Mouse (Mus musculus) myocyte (in vitro differentiated cells): ENCODE data around the gene Dab1.

ENCODE experiments used
- CEBPB ChIP-seq: IDR thresholded peaks from 2 replicates; pipeline ENCODE4 v1.6.1; 2011; ENCODE audit warnings: mild to moderate bottlenecking, moderate library complexity; ENCODE audit not compliant: poor library complexity, insufficient read depth, severe bottlenecking
- POLR2A ChIP-seq: IDR thresholded peaks from one replicate; pipeline ENCODE4 v1.6.1; 2011; ENCODE audit warnings: low read depth, mild to moderate bottlenecking, control low read depth, moderate library complexity; ENCODE audit not compliant: insufficient read length
- POLR2AphosphoS2 ChIP-seq: IDR thresholded peaks from one replicate; pipeline ENCODE4 v1.6.1; 2011; ENCODE audit warnings: low read depth, control low read depth; ENCODE audit not compliant: insufficient read length
- TCF12 ChIP-seq: IDR thresholded peaks from one replicate; pipeline ENCODE4 v1.6.1; 2011; ENCODE audit warnings: mild to moderate bottlenecking, control low read depth; ENCODE audit not compliant: poor library complexity, insufficient read depth, severe bottlenecking
- TCF3 ChIP-seq: IDR thresholded peaks from one replicate; pipeline ENCODE4 v1.6.1; 2011; ENCODE audit warnings: low read depth, control low read depth; ENCODE audit not compliant: insufficient read length

- TF ChIP-seq TCF3: no peak
- TF ChIP-seq POLR2A: no peak
- no peak for TF ChIP-seq POLR2AphosphoS2
- TF ChIP-seq CEBPB: no peak
- TF ChIP-seq TCF12: no peak
Observed at GRCm38 (mm10) chr4:104509230-104509985, 890.2 kb downstream of the Dab1 start.
